Mouse (Mus musculus): ENCODE data around the gene Vmn1r114.
"Not testable (repeated sequence)": the region's sequence is repeated elsewhere in the genome, so short reads cannot be mapped to it uniquely, and the experiment has no call there.

Vmn1r114 gene

DNA sequence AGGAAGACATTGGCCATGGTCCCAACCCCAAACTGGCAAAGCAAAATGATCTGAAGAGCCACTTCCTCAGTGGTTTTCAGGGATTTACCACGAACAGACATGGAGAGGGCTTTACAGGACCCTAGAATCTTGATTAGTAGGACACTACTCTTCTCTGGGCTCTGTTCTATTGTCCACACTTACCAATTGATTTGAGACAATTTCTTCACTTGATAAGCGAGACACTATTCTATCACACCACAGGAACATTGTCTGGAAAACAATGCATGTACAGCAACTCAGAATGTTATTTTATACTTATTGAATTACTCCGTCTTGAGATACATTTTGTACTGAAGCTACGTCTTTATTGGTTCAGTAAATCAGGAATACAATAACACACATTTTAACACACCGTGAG lies at the start of gene Vmn1r114:
TSS of gene Vmn1r114 (minus strand) at position 101 of the 400 bp plus-strand sequence.
- DNase-seq (ENCODE audit: low spot score in 2 of 2) = not testable (repeated sequence)

DNA sequence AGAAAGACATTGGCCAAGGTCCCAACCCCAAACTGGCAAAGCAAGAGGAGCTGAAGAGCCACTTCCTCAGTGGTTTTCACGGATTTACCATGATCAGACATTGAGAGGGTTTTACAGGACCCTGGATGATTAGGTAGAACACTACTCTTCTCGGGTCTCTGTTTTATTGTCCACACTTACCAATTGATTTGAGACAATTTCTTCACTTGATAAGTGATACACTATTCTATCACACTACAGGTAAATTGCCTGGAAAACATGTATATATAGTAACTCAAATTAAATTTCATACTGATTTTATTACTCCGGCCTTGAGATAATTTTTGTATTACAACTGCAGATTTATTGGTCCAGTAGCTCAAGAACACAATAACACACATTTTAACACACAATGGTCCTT lies 32.9 kb upstream of the Vmn1r114 start, which contains the start of gene Vmn1r115:
TSS of gene Vmn1r115 (minus strand) at position 101 of the 400 bp plus-strand sequence.
- DNase-seq (ENCODE audit: low spot score in 2 of 2) = not testable (repeated sequence)

DNA sequence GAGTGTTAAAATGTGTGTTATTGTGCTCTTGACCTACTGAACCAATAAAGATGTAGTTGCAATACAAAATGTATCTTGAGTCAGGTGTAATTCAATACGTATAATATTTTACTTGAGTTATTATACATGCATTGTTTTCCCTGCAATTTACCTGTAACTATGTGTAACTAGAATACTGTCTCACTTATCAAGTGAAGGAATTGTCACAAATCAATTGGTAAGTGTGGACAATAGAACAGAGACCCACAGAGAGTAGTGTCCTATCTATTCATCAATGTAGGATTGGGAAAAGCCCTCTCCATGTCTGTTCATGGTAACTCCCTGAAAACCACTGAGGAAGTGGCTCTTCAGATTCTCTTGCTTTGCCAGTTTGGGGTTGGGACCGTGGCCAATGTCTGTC lies 25.0 kb downstream of the Vmn1r114 start, which contains the start of gene Vmn1r113:
TSS of gene Vmn1r113 (plus strand) at position 301 of the 400 bp plus-strand sequence.
- DNase-seq (ENCODE audit: low spot score in 2 of 2) = not testable (repeated sequence)

DNA sequence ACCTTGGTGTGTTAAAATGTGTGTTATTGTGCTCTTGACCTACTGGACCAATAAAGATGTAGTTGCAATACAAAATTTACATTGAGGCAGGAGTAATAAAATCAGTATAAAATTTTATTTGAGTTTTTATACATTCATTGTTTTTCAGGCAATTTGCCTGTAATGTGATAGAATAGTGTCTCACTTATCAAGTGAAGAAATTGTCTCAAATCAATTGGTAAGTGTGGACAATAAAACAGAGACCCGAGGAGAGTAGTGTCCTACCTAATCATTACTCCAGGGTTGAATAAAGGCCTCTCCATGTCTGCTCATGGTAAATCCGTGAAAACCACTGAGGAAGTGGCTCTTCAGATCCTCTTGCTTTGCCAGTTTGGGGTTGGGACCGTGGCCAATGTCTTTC lies 41.1 kb downstream of the Vmn1r114 start, which contains the start of gene Vmn1r112:
TSS of gene Vmn1r112 (plus strand) at position 301 of the 400 bp plus-strand sequence.
- not testable (repeated sequence) for DNase-seq (ENCODE audit: low spot score in 2 of 2)
